Mouse (Mus musculus) neutrophil, adult 59 days (primary cell): Measurements from ENCODE around the gene Abcg1. TPM values are rescaled to one million over a fixed set of nuclear protein-coding genes. Genes with fewer than 3 reads are reported as not detected.

ENCODE experiments used
- total RNA-seq, 2 experiments: library from RNA; stranded (reverse); gene quantifications; 1 replicate in 1 of 2; 2 replicates in 1 of 2; pipeline ENCODE4 v1.2.4; 2023

Gene Abcg1
- 10 to 100 TPM; 41.0 to 55.2 TPM for total RNA-seq

GRCm38 (mm10) chr17:31057151-31057890 lies at the start of gene Abcg1:
Gene Abcg1, plus strand, starts transcription at chr17:31057675.

GRCm38 (mm10) chr17:31129452-31129851 lies 72.0 kb downstream of the Abcg1 start, which contains the start of gene Tff3:
Gene Tff3, minus strand, starts transcription at chr17:31129646.

GRCm38 (mm10) chr17:31144040-31145037 lies 86.9 kb downstream of the Abcg1 start, which contains the start of gene Tff2:
Gene Tff2, minus strand, starts transcription at chr17:31144282.

GRCm38 (mm10) chr17:31165127-31165526 lies 107.7 kb downstream of the Abcg1 start, which contains the start of gene Tff1:
Gene Tff1, minus strand, starts transcription at chr17:31165277.

Other genes starting within 250 kb of the Abcg1 start
- gene Glp1r, start 155.9 kb upstream of the Abcg1 start, total RNA-seq = not detected
- not detected for gene Umodl1, start 103.0 kb upstream of the Abcg1 start, total RNA-seq
- not detected for gene Tff3, start 72.0 kb downstream of the Abcg1 start, total RNA-seq
- gene Tff2, start 86.6 kb downstream of the Abcg1 start, total RNA-seq = not detected
- gene Tff1, start 107.6 kb downstream of the Abcg1 start, total RNA-seq = not detected
- 1 to 10 TPM; 1.6 to 3.5 TPM for gene Tmprss3, start 141.3 kb downstream of the Abcg1 start, total RNA-seq
- 1 to 10 TPM; 7.4 to 8.5 TPM for gene Ubash3a, start 150.2 kb downstream of the Abcg1 start, total RNA-seq
- 1 to 10 TPM; 2.9 to 4.3 TPM for gene Rsph1, start 219.7 kb downstream of the Abcg1 start, total RNA-seq
- gene Slc37a1, start 229.1 kb downstream of the Abcg1 start, total RNA-seq = 10 to 100 TPM; 22.4 to 34.2 TPM